In genomic region chr9:45985229-45985567, GRCm38 (mm10) we compare ENCODE assay signal across 8 mouse cellular contexts. TPM values are rescaled to one million over a fixed set of nuclear protein-coding genes. Genes with fewer than 3 reads are reported as not detected.
DNase-seq lines count a peak whose midpoint lies in the region; ATAC-seq and TF ChIP-seq lines count a peak whose summit lies in the region.

No protein-coding gene starts in this region.

- peak overlapping the region; percentile 94 for H3K9ac ChIP-seq in hindbrain, postnatal 0 days (replicated peaks; ENCODE audit: low read length)

- H3K27ac ChIP-seq in hindbrain, postnatal 0 days: peak overlapping the region; percentile 94
- H3K27ac ChIP-seq in left cerebral cortex, adult 2 months: peak overlapping the region; percentile 96

- DNase-seq in thymus, postnatal 0 days (ENCODE audit: low spot score): peak; percentile 4
- no peak for DNase-seq in thymus, postnatal 4 days
- DNase-seq in cerebellum, postnatal 36 days: peak; percentile 66 to 69
- DNase-seq in gastrocnemius, postnatal 10 days: peak; percentile 68
- peak; percentile 77 for DNase-seq in hindbrain, postnatal 0 days (ENCODE audit: low spot score)
- DNase-seq in left cerebral cortex, adult 2 months (ENCODE audit: extremely low spot score in 1 of 2, low spot score in 2 of 2): peak in 1 of 2 experiments; percentile 25
- peak; percentile 78 to 81 for DNase-seq in lung, postnatal 4 days
- peak; percentile 70 to 73 for DNase-seq in right cerebral cortex, postnatal 10 days (ENCODE audit: low spot score in 2 of 2)

- TF ChIP-seq CTCF in hindbrain, postnatal 0 days (IDR thresholded peaks at IDR 0.05; ENCODE audit: low read depth): no peak
- no peak for TF ChIP-seq CTCF in left cerebral cortex, adult 2 months (IDR thresholded peaks at IDR 0.05)

- intact Hi-C loops in left cerebral cortex, adult 2 months (cut with DNase I): loop anchor here (1.0 kb wide), 1 partner anchor 245 kb away; no protein-coding TSS in a partner anchor

- peak; percentile 64; the same call in 1 of the 2 replicates for ATAC-seq in hindbrain, postnatal 0 days

- WGBS in hindbrain, postnatal 0 days: 1% methylated on average over 4 of the region's 4 CpGs

- H3K4me3 ChIP-seq in hindbrain, postnatal 0 days (ENCODE audit: low read length): peak overlapping the region; percentile 86
- H3K4me3 ChIP-seq in left cerebral cortex, adult 2 months: peak overlapping the region; percentile 94

- peaks cover 15% of the 10 kb centered on the region for H3K4me1 ChIP-seq in hindbrain, postnatal 0 days (ENCODE audit: insufficient read depth, low read length)

- peak overlapping the region; percentile 80 for H3K4me2 ChIP-seq in hindbrain, postnatal 0 days (ENCODE audit: low read depth, low read length)

- H3K36me3 ChIP-seq in hindbrain, postnatal 0 days (ENCODE audit: insufficient read depth, low read length): no peaks in the 10 kb centered on the region

- H3K9me3 ChIP-seq in hindbrain, postnatal 0 days (ENCODE audit: low read length): no peaks in the 10 kb centered on the region

- no peaks in the 10 kb centered on the region for H3K27me3 ChIP-seq in hindbrain, postnatal 0 days (ENCODE audit: insufficient read depth, low read length)

RNA-seq across cellular contexts. Expression of gene Pafah1b2, which starts 27.3 kb away (rescaled TPM):
- polyA plus RNA-seq in thymus, postnatal 0 days (2015; fragmentation: Nextera tagmentation; extraction: Ambion mirVana): 110 TPM in 2 replicates
- total RNA-seq in gastrocnemius, postnatal 10 days (2021): 10 to 100 TPM; 62.5 to 73.1 TPM
- total RNA-seq in hindbrain, postnatal 0 days (2014; rRNA removed): 137 and 186 TPM in 2 replicates
- 222 and 243 TPM in 2 replicates for polyA plus RNA-seq in hindbrain, postnatal 0 days (2015; fragmentation: Nextera tagmentation; extraction: Ambion mirVana)
- total RNA-seq in left cerebral cortex, adult 2 months (2021): 100 to 1,000 TPM; 193 to 215 TPM

RNA-seq across cellular contexts. Expression of gene Sik3, which starts 27.4 kb away (rescaled TPM):
- 6.3 and 9.4 TPM in 2 replicates for polyA plus RNA-seq in thymus, postnatal 0 days (2015; fragmentation: Nextera tagmentation; extraction: Ambion mirVana)
- total RNA-seq in gastrocnemius, postnatal 10 days (2021): 10 to 100 TPM; 52.7 to 52.9 TPM
- total RNA-seq in hindbrain, postnatal 0 days (2014; rRNA removed): 32.3 and 37.1 TPM in 2 replicates
- polyA plus RNA-seq in hindbrain, postnatal 0 days (2015; fragmentation: Nextera tagmentation; extraction: Ambion mirVana): 12.5 and 12.6 TPM in 2 replicates
- 100 to 1,000 TPM; 122 to 127 TPM for total RNA-seq in left cerebral cortex, adult 2 months (2021)

RNA-seq across cellular contexts. Expression of gene Sidt2, which starts 30.1 kb away (rescaled TPM):
- 58.0 and 64.2 TPM in 2 replicates for polyA plus RNA-seq in thymus, postnatal 0 days (2015; fragmentation: Nextera tagmentation; extraction: Ambion mirVana)
- total RNA-seq in gastrocnemius, postnatal 10 days (2021): 10 to 100 TPM; 57.8 to 58.2 TPM
- total RNA-seq in hindbrain, postnatal 0 days (2014; rRNA removed): 124 and 126 TPM in 2 replicates
- polyA plus RNA-seq in hindbrain, postnatal 0 days (2015; fragmentation: Nextera tagmentation; extraction: Ambion mirVana): 48.3 and 51.6 TPM in 2 replicates
- 10 to 100 TPM; 86.7 to 86.9 TPM for total RNA-seq in left cerebral cortex, adult 2 months (2021)

RNA-seq across cellular contexts. Expression of gene Tagln, which starts 49.3 kb away (rescaled TPM):
- 13.0 and 16.2 TPM in 2 replicates for polyA plus RNA-seq in thymus, postnatal 0 days (2015; fragmentation: Nextera tagmentation; extraction: Ambion mirVana)
- 10 to 100 TPM; 53.6 to 64.6 TPM for total RNA-seq in gastrocnemius, postnatal 10 days (2021)
- 4.4 and 5.2 TPM in 2 replicates for total RNA-seq in hindbrain, postnatal 0 days (2014; rRNA removed)
- 3.5 and 4.0 TPM in 2 replicates for polyA plus RNA-seq in hindbrain, postnatal 0 days (2015; fragmentation: Nextera tagmentation; extraction: Ambion mirVana)
- total RNA-seq in left cerebral cortex, adult 2 months (2021): 10 to 100 TPM in 1 of 2 experiments, 1 to 10 TPM in 1; 9.6 to 11.8 TPM
